Mouse (Mus musculus) CH12F3 (cell line): ENCODE measurements around the gene Irak3.

Experiments used
- in situ Hi-C: fragments of 300-500 bp; cut with MboI; formaldehyde crosslinking; loops from 2 replicates; pipeline ENCODE4 v1.14.3; 2020; ENCODE audit warnings: low sequenced_read_pairs

The Irak3 gene

DNA sequence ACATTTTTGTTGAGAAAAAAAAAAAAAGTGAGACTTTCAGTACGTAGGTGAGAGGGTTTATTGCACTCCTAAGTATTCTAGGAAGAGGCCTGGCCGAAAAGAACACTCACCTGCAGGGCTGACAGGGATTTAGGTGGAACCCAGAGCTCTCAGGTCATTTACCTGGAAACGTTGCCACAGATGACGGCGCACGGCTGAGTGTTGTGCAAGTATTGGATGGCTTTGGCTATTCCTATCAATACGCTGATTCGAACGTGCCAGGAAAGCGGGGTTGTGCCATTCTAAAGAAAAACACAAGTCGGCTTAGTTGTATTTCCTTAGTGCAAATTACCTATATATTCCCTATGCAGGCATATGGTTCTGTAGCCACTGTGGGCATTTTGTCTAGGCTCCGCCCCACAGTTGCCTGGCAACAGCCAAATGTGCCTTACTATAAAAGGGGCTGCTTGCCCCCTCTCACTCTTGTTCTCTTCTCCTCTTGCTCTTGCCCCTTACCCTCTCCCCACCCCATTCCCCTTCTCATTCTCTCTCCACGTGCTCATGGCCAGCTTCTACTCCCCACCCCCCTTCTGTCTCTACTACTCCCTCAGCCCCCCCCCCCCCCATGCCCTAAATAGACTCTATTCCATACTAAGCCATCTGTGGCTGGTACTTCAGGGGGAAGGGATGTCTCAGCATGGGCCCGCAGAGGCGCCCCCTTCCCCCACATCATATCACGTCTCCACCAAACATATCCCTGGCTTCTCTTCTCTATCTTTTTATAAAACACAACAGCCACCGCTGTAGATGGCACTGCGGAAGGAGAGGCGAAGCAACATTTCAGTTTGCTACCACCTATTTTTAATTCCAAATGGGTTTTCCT, 36.8 kb downstream of the Irak3 start:
- in situ Hi-C loops, result no loop called here

DNA sequence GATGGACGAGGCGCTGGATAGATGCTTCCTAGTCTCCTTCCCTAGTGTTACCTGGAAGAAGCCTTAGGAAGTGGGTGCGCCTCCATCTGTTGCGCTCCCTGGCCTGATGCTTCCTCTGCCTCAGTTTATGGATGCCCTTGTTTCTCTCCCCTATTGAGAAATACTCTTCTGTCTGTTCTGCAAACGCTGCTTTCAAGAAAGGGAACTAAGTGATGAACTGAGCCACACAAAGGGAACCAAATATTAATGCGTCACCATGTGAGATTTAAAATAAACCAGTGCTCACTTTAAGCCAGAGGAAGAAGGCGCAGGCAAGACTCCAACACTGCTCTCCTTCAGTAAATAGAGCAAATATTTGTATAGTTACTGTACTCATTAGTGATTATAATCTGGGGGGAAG, 38.4 kb downstream of the Irak3 start:
- in situ Hi-C loops, result no loop called here

DNA sequence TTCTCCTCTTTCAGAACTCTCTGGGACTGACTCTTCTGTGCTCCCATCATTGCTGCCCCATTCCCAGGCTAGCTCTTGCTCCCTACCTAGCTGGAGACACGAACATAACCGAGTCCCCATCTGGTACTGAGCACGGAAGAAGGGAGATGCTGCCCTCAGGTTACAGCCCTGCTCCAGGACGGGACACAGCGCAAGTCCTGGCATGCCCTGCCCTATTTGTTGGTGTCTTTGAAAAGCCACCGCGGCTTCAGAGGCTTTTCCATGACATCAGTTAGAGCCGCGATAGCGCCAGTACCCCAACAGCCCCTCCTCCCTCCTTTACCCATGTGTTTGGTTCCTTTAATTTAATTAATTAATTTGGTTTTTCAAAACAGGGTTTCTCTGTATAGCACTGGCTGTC, 39.1 kb downstream of the Irak3 start:
- in situ Hi-C loops, result no loop called here

DNA sequence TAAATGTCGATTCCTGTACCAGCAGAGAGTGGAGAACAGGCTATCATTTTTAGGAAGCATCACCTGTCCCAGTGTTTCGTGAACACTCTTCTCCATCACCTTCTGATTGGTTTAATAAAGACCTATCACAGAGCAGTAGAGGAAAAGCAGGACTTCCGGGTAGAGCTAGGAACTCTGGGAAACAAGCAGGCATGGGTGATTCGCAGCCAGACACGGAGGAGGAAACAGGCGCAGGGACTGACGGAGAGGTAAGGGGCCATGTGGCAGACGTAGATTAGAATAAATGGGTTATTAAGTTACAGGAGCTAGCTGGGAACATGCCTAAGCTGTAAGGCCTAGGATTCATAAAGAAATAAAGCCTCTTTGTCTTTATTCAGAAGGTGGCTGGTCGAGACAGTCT, 41.4 kb downstream of the Irak3 start:
- in situ Hi-C loops, result no loop called here

DNA sequence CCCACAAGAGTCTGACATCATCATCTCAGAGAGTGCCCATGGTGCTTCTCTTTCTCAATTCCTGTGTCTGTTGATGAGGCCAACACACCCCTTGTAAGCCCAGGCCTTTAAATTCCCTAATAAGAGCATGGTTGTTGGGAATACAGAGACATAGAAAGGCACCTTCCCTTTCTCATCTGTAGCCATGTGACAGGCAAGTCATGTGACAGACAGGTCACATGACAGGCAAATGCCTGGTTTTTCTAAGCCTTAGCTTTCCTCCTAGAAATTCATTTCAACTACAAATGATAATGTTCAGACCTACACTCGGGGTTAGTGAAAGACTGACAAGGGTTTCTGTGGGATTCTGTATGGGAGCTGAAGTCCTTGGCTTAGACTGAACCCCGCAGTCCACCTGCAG, 48.0 kb downstream of the Irak3 start:
- in situ Hi-C loops, result no loop called here

DNA sequence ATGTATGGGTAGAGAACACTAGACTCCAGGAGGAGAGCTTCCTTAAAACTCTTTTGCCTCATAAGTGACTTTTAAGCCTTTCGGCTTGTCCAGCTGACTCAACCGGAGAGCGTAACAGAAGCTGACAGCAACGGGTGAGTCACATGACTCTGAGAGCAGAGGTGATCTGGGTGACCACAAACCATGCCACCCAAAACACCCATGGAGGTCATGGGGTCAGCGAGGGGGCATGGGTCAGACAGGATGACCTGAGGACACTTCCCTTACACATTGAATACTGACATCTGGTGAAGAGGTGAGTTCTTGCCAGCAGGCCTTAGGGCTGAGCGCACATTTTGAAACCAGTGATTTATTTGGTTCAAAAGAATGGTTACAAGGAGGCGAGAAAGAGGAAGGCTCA, 50.3 kb downstream of the Irak3 start:
- in situ Hi-C loops, result no loop called here

DNA sequence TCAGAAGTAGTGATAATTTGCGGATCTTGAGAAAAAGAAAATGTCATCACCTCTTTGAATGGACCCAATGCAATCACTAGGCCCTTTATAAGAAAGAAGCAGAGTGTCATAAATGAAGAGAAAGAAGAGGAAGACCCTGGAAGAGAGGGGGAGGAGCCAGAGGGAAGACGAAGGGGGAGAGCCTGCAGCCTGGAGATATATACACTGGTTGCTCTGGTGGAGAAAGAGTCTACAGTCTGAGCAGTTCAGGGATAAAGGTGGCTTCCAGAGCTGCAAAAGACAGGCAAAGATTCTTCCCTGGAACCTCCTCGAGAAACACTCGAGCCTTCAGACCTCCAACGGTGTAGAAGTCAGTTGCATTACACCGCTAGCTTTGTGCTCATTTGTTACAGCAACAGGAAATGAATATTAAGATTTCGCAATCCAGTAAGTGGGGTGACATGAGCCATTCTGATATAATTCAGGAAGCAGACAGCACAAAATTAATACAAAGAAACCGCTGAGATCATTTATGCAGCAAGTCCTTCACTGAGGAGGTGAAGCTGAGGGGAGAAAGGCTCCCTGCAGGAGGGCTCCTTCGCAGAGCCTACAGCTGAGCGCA, 60.9 kb downstream of the Irak3 start:
- in situ Hi-C loops, result no loop called here

DNA sequence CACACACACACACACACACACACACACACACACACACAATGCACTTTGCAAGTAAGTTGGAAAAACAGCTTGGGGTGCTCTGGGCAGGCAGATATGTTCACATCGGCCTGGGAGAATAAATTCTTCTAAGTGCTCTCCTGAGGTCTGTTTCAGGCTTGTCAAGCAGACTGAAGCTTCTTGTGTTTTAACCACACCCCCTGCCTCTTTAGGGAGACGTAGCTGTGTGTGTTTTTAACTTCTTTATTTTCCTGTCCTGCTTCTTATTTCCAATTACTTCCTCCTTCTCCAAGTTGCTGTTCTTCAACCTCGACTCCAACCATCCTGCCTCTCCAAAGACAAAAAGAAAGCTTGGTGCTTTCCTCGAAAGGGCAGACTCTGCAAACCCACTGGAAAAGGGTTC, 61.7 kb downstream of the Irak3 start:
- in situ Hi-C loops, result no loop called here

DNA sequence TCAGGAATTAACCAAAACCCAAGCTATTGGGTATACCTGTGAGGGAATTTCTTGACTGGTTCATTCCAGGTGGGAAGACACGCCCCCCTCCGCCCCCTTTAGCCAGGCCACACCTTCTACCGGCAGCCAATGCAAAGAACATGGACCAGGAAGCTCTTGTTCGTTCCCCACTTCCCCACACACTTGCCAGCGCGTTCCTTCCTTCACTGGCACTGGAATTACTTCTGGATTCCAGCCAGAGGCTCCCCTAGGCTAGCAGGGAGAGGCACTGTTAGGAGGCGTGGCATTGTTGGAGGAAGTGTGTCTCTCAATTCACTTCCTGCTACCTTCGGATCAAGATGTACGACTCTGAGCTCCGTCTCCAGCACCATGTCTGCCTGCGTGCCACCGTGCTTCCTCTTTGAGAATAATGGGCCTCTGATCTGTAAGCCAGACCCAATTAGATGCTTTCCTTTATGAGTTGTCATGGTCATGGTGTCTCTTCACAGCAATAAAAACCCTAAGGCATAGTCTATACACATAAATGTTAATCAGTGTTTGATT, 65.8 kb downstream of the Irak3 start:
- in situ Hi-C loops, result no loop called here

DNA sequence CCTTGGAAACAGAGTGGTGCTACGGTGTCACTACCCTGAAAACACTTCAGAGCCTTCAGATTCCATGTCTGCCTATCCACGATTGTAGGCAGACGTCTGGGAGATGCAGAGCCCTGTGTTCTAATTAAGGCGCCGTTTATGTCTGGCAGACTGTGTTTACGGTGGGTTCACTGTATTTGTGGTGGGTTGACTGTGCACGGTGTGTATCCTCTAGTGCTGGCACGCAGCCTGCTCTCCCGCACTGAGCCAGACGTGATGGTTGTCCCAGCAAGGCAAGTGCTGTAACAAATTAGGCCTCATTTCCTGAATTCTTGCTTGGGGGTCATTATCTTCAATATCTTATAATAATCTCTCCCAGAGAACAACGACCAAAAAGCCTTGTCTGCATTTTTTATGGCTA, 68.2 kb downstream of the Irak3 start:
- in situ Hi-C loops, result no loop called here

DNA sequence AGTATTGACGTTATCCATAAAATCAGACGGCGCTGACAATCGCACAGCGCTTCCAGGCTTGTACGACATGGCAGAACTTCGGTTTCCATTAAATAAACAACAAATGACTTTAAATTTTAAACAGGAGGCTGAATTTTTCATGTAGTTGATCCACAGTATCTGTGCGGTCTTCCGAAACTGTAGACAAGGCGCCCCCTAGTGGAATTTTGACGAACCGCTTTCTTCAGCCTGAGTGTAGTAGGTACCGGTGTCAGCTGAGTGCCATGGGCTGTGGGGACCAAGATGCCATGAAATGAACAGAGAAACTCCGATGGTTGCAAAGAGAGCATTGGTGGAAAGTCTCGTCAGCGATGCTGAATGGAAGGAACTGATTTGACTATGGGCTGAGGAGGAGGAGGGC, 71.3 kb downstream of the Irak3 start:
- in situ Hi-C loops, result no loop called here

DNA sequence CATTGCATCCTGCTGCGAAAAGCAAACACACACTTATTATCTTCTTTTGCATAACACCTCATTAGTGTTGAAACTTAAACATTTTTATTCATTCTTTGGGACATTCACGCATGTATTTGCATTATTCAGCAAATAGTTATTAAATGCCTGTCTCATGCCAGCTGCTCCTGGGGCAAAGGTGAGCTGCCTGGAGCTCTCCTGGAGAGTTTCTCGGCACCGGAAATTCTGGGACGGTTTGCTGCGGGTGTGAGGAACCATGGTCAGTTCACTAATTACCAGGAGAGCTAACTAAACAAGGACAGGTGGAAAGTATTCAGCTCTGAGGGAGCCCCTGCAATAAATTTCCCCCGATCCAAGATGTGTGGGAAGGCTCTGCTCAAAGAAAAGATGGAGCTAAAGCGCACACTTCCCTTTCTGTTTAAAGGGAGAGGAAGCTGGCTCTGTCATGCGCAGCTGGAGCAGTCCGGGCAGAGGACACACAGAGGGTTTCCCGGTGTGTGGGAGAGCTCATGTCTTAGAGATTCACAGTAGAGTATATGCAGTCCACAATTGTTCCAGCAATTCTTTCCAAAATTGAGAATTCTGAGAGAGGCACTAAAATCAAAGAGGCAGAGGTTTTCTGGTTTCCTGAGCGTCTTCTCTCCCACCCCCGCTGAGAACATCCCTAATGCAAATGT, 73.2 kb downstream of the Irak3 start:
- in situ Hi-C loops, result no loop called here

DNA sequence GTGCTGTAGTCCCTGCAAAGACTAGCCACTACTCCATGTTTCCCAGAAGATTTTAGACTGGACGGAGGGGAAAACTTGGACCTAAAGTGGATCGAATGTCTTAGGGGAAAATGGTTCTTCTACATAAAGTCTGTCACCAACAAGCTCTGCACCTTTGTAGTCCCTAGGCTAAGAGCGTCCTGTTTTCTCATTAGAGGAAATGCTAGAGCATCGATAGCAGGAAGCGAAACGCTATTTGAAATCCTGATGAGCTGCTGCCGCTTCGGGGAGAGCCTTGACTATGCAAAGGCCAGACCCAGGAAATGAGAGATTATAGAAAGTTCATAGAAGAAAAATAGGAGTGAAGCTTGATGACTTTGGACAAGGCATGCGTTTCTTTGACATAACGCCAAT, 76.5 kb downstream of the Irak3 start:
- in situ Hi-C loops, result no loop called here

DNA sequence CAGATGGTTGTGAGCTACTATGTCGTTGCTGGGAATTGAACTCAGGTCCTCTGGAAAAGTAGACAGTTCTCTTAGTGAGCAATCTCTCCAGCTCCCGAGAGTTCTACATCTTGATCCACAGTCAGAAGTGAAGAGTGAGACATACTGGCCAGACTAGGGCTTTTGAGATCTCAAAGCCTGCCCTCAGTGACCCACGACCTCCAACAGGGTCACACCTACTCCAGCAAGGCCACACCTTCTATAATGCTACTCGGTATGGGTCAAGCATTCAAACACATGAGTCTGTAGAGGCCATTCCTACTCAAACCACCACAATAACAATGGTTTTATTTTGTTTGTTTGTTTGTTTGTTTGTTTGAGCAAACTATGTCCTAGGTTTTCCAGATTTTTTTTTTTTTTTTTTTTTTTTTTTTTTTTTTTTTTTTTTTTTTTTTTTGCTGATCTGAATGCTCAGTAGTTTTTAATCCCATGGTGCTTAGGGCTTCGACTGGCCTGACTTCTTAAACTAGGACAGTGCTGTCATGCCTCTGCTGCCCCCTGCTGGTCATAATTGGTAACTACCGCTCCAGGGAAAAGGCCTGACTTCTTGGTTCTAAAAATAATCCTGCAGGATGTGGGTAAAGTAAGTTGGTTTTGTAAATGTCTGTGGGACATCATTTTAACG, 77.0 kb downstream of the Irak3 start:
- in situ Hi-C loops, result loop anchor here (25.0 kb wide), 2 partner anchors 313 to 888 kb away; partner anchors contain the start of gene Cand1

DNA sequence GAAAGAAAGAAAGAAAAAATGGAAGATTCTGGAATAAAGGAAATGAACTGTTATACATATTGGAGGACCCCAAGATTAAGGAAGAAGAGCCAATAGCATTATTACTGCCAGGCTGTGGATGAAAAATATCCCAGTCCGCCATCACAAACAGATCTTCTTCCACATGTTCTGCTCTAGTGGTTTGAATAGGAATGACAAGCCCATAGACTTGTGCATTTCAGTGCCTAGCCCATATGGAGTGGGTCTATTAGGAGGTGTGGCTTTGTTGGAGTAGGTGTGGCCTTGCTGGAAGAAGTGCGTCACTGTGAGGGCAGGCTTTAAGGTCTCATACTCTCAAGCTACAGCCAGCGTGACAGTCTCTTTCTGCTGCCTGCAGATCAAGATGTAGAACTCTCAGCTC, 78.2 kb downstream of the Irak3 start:
- in situ Hi-C loops, result loop anchor here (25.0 kb wide), 2 partner anchors 311 to 886 kb away; partner anchors contain the start of gene Cand1

DNA sequence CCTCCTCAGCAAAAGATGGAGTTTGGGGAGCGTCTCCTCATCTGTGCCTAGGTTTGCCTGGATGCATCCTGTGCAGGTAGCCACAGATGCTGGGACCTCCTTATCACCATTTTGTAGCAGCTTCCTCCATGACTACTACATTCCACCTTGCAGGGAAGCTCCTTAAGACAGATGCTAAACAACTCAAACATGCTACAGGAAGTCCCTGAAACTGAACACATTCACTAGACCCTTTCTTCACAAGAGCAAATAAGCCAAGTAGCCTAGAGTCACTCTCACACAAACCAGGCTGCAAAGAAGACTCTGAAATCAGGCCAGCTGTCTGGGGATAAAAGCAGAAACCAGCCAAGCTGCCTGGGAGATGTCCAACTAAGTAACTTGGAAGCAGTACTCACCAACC, 86.7 kb downstream of the Irak3 start:
- in situ Hi-C loops, result loop anchor here (25.0 kb wide), 2 partner anchors 303 to 878 kb away; partner anchors contain the start of gene Cand1

DNA sequence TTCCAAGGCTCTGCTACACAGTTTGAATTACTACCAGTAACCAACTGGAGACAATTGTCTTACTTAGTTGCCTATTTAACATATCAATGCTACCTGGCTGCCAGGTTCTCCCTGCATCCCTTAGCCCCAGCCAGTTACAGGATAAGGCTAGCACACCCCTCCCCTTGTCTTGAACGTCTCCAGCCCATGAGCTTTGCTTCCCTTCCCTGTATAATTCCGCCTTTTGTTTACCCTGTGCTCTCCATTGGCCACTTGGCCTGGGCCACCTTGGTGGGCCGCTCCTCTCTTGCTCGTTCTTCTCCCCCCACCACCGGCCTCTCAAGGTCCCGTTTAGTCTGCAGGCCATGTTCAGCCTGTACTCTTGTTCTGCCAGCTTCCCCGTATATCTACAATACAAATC, 87.4 kb downstream of the Irak3 start:
- in situ Hi-C loops, result loop anchor here (25.0 kb wide), 2 partner anchors 302 to 877 kb away; partner anchors contain the start of gene Cand1

DNA sequence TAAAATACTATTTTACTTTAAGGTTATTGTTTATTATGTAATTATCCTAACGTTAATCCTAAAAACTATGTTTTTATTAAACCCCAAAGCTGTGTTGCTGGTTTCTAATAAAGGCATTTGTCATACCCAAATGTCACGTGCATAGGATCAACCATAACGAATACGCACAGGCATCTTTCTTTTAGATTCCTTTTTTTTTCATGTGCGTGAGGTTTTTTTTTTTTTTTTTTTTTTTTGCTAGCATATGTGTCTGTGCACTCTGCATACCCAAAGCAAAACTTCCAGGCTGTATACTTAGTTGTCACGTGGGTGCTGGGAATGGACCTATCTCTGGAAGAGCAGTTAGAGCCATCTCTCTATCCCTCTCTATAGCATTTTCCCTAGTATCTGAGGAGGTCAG, 88.0 kb downstream of the Irak3 start:
- in situ Hi-C loops, result loop anchor here (25.0 kb wide), 2 partner anchors 302 to 877 kb away; partner anchors contain the start of gene Cand1

DNA sequence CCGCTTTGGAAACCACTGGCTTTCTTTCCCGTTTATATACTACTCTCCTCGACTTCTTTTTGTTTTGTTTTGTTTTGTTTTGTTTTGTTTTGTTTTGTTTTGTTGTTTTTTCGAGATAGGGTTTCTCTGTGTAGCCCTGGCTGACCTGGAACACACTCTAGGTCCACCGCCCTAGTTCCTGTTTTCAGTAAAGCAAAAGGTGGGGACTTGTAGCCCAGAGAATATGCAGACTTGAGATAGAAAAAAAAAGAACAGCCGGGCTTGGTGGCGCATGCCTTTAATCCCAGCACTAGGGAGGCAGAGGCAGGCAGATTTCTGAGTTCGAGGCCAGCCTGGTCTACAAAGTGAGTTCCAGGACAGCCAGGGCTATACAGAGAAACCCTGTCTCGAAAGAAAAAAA, 88.4 kb downstream of the Irak3 start:
- in situ Hi-C loops, result loop anchor here (25.0 kb wide), 2 partner anchors 301 to 876 kb away; partner anchors contain the start of gene Cand1

DNA sequence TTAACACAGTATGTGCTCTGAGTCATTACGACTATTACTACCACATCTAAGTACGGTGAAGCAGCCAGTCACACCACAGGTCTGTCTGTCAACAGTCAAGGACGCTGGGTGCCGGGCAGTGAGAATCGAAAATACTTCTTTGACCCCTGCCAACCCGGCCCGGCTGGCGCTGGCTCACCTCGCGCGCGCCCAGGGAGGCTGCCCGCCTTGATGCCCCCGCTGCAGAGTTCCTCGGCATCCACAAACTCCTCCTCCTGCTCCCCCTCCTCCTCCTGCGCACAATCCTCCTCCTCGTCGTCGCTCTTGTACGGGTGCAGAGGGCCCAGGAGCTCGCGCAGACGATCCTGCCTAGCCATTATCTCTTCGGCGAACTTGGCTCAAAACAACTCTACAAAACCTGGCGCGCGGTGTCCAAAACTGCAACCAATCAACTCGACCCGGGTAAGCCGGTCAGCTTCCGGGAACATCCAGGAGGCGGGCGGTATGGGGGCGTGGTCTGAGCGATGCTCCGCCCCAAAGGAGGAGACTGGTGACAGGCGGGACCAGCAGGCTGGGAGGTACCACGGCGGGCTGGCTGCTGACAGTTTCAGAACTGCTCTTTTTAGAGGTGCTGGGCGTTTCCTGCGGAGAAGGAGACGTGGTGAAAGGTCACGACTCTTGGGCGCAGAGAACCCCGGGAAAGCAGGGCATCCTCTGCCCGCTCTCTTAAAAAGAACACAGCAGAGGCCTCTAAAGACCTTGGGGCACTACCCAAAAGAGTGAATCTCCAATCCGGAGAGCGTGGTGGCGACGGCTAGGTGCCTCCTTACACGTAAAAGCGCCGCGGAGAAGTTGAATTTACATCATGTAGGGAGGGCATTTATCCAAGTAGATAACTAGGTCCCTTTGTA, 89.2 kb downstream of the Irak3 start, which contains the start of gene Helb:
Gene Helb (minus strand): TSS at position 481 of the 890 bp plus-strand sequence.
- in situ Hi-C loops, result loop anchor here (25.0 kb wide), 2 partner anchors 300 to 875 kb away; partner anchors contain the start of gene Cand1
